Mouse (Mus musculus) frontal cortex, postnatal 10 days (tissue): ENCODE measurements around the gene Ap1s2.

Experiments
- DNase-seq, 2 experiments: peaks; one replicate each; pipeline ENCODE4 v3.0.0; 2022; ENCODE audit warnings: low spot score in 2 of 2, mixed read lengths in 1 of 2

Ap1s2 gene

GRCm38 (mm10) chrX:163908337-163909250 lies at the start of gene Ap1s2:
Gene Ap1s2 (plus strand): TSS chrX:163909017.
- peak; percentile 92 to 94 for DNase-seq

- DNase-seq: no peak
These were observed 41.0 kb upstream of the Ap1s2 start for GRCm38 (mm10) chrX:163867711-163868379.

- no peak for DNase-seq
These were observed 40.0 kb upstream of the Ap1s2 start for GRCm38 (mm10) chrX:163868659-163869278.

- DNase-seq: no peak
These were observed 32.9 kb upstream of the Ap1s2 start for GRCm38 (mm10) chrX:163875932-163876331.

- DNase-seq: no peak
These were observed 32.2 kb upstream of the Ap1s2 start for GRCm38 (mm10) chrX:163876636-163877035.

GRCm38 (mm10) chrX:163879039-163879438 lies 29.8 kb upstream of the Ap1s2 start:
- DNase-seq: no peak

GRCm38 (mm10) chrX:163879461-163879860 lies 29.4 kb upstream of the Ap1s2 start:
- DNase-seq: no peak

- DNase-seq: no peak
These were observed 23.3 kb upstream of the Ap1s2 start for GRCm38 (mm10) chrX:163885539-163885981.

GRCm38 (mm10) chrX:163897354-163897753 lies 11.5 kb upstream of the Ap1s2 start:
- DNase-seq: no peak

- DNase-seq: no peak
These were observed 9.3 kb upstream of the Ap1s2 start for GRCm38 (mm10) chrX:163899431-163900020.

- DNase-seq: no peak
These were observed 2.0 kb upstream of the Ap1s2 start for GRCm38 (mm10) chrX:163906861-163907260.

- DNase-seq: no peak
These were observed 847 bp upstream of the Ap1s2 start for GRCm38 (mm10) chrX:163908003-163908336.

- peak in 1 of 2 experiments; percentile 20 for DNase-seq
These were observed 564 bp downstream of the Ap1s2 start for GRCm38 (mm10) chrX:163909381-163909780.

GRCm38 (mm10) chrX:163912791-163913190 lies 4.0 kb downstream of the Ap1s2 start:
- DNase-seq: peak in 1 of 2 experiments; percentile 11

GRCm38 (mm10) chrX:163929550-163929949 lies 20.7 kb downstream of the Ap1s2 start:
- no peak for DNase-seq

- no peak for DNase-seq
These were observed 25.9 kb downstream of the Ap1s2 start for GRCm38 (mm10) chrX:163934731-163935130.

- DNase-seq: no peak
These were observed 29.8 kb downstream of the Ap1s2 start for GRCm38 (mm10) chrX:163938587-163938986.

GRCm38 (mm10) chrX:163944381-163944780 lies 35.6 kb downstream of the Ap1s2 start:
- no peak for DNase-seq

- no peak for DNase-seq
These were observed 42.8 kb downstream of the Ap1s2 start for GRCm38 (mm10) chrX:163951618-163952017.

GRCm38 (mm10) chrX:163957381-163957780 lies 48.6 kb downstream of the Ap1s2 start:
- DNase-seq: no peak

GRCm38 (mm10) chrX:163957803-163958466 lies 49.1 kb downstream of the Ap1s2 start:
- DNase-seq: peak; percentile 27 to 28
